Mouse (Mus musculus) heart, postnatal 0 days (tissue): ENCODE data around the gene Ssr4.

ENCODE experiments used
- CTCF ChIP-seq: IDR thresholded peaks from 2 replicates; pipeline ENCODE4 v1.5.1; 2016; ENCODE audit warnings: antibody characterized with exemption, control low read depth, low read depth
- EP300 ChIP-seq: IDR thresholded peaks from 2 replicates; pipeline ENCODE4 v1.6.1; 2016; ENCODE audit warnings: antibody characterized with exemption, low read depth

GRCm38 (mm10) chrX:73793505-73793904 is 6.7 kb downstream of the Ssr4 start:
- TF ChIP-seq CTCF, result no peak
- no peak for TF ChIP-seq EP300
